Comparison of ENCODE assay signal across 8 mouse cellular contexts in the genomic region with DNA sequence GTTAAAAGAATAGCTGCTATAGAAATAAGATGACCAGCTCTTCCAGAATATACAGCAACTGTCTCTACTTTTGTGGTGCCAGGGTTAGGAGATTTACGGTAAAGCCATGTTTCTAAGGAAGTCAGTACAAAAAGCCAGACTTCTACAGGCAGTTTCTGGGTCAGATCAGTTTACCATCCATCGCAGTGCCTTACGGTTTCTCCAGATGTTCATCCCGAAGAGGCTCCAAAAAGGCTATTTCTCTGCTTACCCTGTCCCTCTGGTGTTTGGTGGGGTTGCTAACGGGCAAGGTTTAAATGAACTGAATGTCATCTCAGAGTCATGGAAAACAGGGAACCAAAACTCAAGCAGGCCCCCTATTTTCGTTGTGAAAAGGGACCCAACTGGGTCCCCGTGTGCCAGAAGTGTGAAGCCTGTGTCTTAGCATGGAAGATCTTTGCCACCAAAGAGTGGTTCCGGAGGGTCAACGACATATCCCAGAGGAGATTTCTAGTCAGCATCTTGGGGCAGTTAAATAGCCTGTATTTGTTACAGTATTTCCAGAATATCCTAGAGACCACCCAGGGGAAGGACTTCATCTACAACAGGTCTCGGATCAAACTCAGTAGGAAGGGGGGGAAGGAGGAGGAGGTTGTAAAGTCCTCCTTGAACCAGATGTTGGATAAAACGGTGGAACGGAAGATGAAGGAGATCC. TPM values are rescaled to one million over a fixed set of nuclear protein-coding genes. Genes with fewer than 3 reads are reported as not detected.
DNase-seq lines count a peak whose midpoint lies in the region; ATAC-seq lines count a peak whose summit lies in the region.

A gene (plus strand): TSS at position 109 of the 694 bp plus-strand sequence.

- peak; percentile 5 for DNase-seq in right cerebral cortex, adult 18-20 months
- DNase-seq in right cerebral cortex, postnatal 4 days, result no peak
- peak; percentile 81 for DNase-seq in embryo, embryonic 10.5 days (ENCODE audit: low spot score)
- peak; percentile 12 to 17 for DNase-seq in layer of hippocampus, postnatal 10 days (ENCODE audit: low spot score in 2 of 2)
- peak; percentile 53 for DNase-seq in mesoderm, embryonic 11.5 days (ENCODE audit: low read depth, low spot score)
- peak; percentile 74 for DNase-seq in thymus, postnatal 0 days (ENCODE audit: low spot score)
- no peak for DNase-seq in testis, postnatal 10 days (ENCODE audit: low spot score)

- no peak within 1 kb of the TSS for H3K9ac ChIP-seq in heart, embryonic 16.5 days (ENCODE audit: low read length)

- H3K9me3 ChIP-seq in heart, embryonic 16.5 days (replicated peaks; ENCODE audit: control insufficient read depth, low read length), result no peaks in the 10 kb centered on the region

- H3K4me1 ChIP-seq in heart, embryonic 16.5 days (ENCODE audit: control insufficient read depth, insufficient read depth, low read length), result no peaks in the 10 kb centered on the region

- H3K27ac ChIP-seq in heart, embryonic 16.5 days (ENCODE audit: low read length), result no peak within 1 kb of the TSS

- WGBS in heart, embryonic 16.5 days, result 39% methylated on average over 12 of the region's 12 CpGs

- no peak within 1 kb of the TSS for H3K4me3 ChIP-seq in heart, embryonic 16.5 days (ENCODE audit: low read length)

- no peaks in the 10 kb centered on the region for H3K27me3 ChIP-seq in heart, embryonic 16.5 days (ENCODE audit: control insufficient read depth, insufficient read depth, low read length)

- no peak for ATAC-seq in heart, embryonic 16.5 days (replicated peaks; ENCODE audit: extremely low read depth, insufficient read depth, low FRiP score)

- no peaks in the 10 kb centered on the region for H3K36me3 ChIP-seq in heart, embryonic 16.5 days (ENCODE audit: control insufficient read depth, insufficient read depth)

- H3K4me2 ChIP-seq in heart, embryonic 16.5 days (ENCODE audit: low read depth, low read length), result peak within 1 kb of the TSS; percentile 24

RNA-seq across cellular contexts. Expression of the gene that starts here (rescaled TPM):
- polyA plus RNA-seq in heart, embryonic 16.5 days (2015; fragmentation: Nextera tagmentation; extraction: Ambion mirVana), result 0.25 and 0.45 TPM in 2 replicates
- total RNA-seq in layer of hippocampus, postnatal 10 days (2021), result under 1 TPM; 0.51 to 0.53 TPM
- 2.1 and 3.0 TPM in 2 replicates for polyA plus RNA-seq in thymus, postnatal 0 days (2015; fragmentation: Nextera tagmentation; extraction: Ambion mirVana)

Comparison
In these comparisons a context has a peak if more than half of its experiments do, and no peak if none do; other contexts are left out.
1. DNase-seq: peak in right cerebral cortex, adult 18-20 months (single experiment), embryo, embryonic 10.5 days (single experiment), mesoderm, embryonic 11.5 days (single experiment) and thymus, postnatal 0 days (single experiment); none in right cerebral cortex, postnatal 4 days (single experiment) and testis, postnatal 10 days (single experiment).
2. Peak in DNase-seq in layer of hippocampus, postnatal 10 days; RNA of the gene not detected or under 1 TPM.